Mouse (Mus musculus): ENCODE data around the gene Ttc28.

The Ttc28 gene

GRCm38 (mm10) chr5:111163377-111163776 lies 283.8 kb downstream of the Ttc28 start:
- DNase-seq (ENCODE audit: low spot score in 2 of 2), result no peak

GRCm38 (mm10) chr5:111164348-111164920 lies 284.8 kb downstream of the Ttc28 start:
- no peak for DNase-seq (ENCODE audit: low spot score in 2 of 2)

- no peak for DNase-seq (ENCODE audit: low spot score in 2 of 2)
Measured at GRCm38 (mm10) chr5:111170383-111170782, 290.8 kb downstream of the Ttc28 start.

DNA sequence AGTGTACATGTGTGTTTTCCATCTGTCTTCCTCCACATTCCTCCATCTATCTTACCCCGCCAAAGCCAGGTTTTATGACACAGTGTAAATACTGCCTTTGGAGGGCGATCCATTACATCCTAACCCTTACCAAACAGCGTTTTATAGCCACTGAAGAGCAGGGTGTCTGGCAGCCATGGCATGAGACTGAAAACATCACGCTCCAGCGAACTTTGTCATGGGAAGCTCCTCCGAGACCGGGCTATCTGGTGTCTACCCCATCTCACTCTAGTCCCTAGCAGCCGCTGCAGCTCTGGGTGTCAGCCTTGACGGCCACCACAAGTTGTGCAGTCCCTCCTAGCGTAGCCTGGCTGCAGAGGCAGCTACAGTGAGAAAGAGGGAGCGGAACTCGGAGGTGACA lies 295.8 kb downstream of the Ttc28 start:
- DNase-seq (ENCODE audit: low spot score in 2 of 2), result no peak

DNA sequence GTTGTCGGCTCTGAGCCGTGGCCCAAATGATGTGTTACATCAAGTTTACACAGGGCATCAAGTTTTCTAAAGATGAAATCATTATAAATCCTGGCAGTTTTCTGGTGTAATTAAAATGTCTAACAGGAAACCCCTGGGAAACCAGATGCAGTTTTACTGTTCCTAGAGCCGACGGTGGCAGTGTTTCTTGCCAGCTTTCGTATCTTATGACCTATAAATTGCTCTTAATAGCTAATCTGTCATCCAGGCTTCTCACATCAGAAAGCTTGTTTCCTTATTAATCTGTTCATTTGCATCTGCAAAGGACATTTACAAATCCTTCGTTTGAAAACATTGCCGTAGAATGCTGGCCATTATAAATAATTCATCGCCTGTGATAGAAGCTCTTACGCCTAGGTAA lies 296.2 kb downstream of the Ttc28 start:
- DNase-seq (ENCODE audit: low spot score in 2 of 2), result no peak

GRCm38 (mm10) chr5:111176441-111176840 lies 296.8 kb downstream of the Ttc28 start:
- peak; percentile 28 to 32 for DNase-seq (ENCODE audit: low spot score in 2 of 2)

DNA sequence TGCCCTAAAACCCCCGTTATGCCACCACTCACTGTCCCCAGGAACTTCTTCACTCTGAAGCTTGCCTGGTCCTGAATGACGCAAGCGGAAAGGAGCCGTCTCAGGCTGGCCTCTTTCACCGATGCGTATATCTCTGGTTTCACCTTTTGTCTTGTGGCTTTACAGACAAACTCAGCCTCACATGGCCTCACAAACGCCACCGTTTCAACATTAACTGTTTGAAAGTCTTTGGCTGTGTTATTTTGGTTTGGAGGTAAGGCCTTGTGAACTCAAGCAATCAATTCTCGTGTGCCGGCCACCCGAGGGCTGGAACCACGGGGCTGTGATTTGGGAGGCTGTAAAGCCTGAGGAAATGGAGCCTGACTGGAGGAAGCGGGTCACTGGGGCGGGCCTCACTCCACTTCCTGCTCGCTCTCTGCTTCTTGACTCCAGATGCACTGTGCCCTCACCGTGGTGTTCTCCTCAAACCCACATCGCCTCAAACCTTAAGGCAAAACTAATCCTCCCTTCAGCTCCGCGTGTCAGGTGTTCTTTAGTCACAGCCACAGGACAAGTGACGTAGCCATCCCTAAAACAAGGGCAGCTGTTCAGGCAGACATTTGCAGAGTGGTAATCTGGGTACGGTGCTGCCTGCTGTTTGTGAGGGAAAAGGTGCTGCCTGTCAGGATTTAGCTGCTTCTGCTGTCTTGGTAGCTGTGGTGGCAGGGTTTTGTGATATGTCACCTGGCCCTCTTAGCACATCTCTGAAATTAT lies 298.9 kb downstream of the Ttc28 start:
- peak; percentile 73 to 77 for DNase-seq (ENCODE audit: low spot score in 2 of 2)

DNA sequence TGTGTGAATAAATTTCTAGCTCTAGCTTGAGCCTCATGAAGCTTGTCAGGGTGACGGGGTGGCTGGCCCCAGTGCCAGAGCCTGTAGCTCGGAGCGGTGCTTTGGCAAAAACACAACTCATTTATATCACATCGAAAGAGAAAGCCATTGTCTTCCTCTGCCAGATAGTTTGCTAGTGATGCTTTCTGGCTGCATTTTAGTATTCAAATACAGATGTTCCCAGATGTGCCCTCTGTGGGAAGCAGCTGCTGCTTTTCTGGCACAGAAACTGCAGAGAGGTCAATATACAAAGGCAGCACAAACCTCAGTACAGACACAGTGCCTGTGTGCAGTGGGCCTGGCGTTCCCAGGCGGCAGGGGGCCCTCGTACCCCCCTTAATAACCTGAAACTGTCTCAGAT lies 300.0 kb downstream of the Ttc28 start:
- DNase-seq (ENCODE audit: low spot score in 2 of 2), result no peak

- no peak for DNase-seq (ENCODE audit: low spot score in 2 of 2)
Measured at GRCm38 (mm10) chr5:111180091-111181053, 300.8 kb downstream of the Ttc28 start.

GRCm38 (mm10) chr5:111181204-111181912 lies 301.8 kb downstream of the Ttc28 start:
- DNase-seq (ENCODE audit: low spot score in 2 of 2), result no peak

- DNase-seq (ENCODE audit: low spot score in 2 of 2), result no peak
Measured at GRCm38 (mm10) chr5:111186600-111186999, 307.0 kb downstream of the Ttc28 start.

DNA sequence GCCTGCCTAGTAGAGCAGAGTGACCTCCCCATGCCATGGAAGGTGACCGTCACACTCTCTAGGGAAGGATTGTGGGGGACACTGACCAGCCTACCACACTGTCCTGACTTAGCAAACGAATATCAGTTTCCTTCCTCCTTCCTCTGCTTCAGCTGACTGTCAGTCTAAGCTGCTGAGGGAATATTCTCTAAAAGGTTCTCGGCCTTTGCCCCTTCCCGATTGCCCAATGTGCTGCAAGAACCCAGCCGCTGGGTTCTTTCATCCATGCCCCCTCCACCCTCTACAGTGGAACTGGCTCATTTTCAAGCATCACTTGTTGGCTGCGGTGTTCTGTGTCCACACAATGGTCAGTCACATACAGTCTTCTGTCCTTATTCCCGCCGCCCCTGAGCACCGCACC lies 312.4 kb downstream of the Ttc28 start:
- DNase-seq (ENCODE audit: low spot score in 2 of 2), result no peak

DNA sequence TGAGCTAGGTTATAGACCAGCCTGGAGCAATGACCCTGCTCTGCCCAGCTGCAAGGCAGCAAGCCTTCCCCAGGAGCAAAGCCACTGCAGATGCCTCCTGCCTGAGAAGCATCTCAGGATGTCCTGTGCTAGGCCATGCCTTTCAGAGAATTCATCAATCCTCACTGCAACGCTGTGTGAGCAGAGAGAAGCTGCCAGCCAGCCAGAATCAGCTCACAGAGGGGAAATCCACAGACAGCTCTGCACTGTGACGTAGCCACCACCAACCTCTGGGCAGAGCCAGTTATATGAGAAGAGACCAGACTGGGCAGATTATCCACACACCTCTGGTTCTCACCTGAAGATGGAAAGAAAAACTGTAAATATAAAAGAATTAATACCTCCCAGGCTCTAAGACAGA lies 315.2 kb downstream of the Ttc28 start:
- no peak for DNase-seq (ENCODE audit: low spot score in 2 of 2)

DNA sequence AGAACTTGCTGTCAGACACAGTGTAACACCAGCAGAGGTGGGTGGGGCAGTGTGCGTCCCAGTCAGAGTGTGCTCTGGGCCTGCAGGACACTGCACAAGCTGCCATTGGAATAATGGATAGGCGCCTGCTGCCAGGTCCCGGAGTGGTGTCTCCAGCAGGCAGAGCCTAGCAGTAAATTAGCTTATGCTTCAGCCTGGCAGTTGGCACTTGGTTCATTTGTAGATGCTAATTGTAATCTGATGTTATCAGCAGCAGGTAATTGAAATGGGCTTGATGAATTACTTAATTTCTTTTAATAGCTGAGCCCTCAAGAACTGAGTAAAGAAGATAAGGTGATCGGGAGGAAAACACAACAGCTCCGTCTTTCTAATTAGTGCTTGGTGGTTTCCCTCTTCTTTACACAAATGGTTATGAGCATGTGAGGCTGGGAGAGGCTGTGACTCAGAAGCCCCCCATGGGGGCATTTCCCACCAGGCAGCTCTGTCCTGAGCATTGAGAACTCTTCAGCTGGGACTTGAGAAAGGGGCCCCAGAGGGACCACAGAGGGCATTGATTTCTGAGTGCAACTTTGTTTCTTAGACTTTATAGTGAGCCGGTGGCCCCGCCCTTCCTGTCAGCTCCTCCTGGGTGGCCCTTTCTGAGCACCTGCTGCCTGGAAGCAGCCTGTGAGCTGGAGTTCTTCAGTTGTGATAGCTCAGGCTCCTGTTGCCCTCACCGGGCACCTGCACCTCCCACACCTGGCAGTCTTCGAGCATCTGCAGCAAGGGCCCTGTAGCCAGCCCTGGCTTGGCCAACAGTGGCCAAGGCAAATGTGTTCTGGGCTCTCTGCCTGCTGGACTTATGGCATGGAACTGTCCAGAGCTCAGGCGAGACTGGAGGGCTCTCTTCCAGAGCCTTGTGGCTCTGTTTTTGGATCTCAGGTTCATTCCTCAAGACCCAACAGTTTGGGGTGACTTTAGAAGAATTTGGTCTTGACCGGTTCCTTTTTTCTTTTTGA lies 316.2 kb downstream of the Ttc28 start:
- peak; percentile 40 to 53 for DNase-seq (ENCODE audit: low spot score in 2 of 2)

DNA sequence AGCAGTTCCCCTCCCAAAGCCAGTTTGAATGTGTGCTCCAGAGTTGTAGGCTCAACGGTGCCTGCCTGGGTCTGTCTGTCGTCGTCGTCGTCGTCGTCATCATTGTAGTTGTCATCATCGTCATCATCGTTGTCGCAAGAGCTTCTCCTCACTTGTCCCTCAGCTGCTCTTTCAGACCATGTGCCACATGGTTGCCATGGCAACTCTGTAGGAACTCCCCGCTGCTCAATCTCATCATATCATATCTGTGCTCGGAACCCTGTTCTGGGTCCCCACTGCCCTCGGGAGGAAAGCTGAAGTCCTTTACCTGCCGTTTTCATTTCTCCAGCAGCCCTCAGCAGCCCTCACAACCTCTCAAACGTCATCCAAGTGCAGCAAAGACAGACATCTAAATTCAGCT lies 318.1 kb downstream of the Ttc28 start:
- no peak for DNase-seq (ENCODE audit: low spot score in 2 of 2)

DNA sequence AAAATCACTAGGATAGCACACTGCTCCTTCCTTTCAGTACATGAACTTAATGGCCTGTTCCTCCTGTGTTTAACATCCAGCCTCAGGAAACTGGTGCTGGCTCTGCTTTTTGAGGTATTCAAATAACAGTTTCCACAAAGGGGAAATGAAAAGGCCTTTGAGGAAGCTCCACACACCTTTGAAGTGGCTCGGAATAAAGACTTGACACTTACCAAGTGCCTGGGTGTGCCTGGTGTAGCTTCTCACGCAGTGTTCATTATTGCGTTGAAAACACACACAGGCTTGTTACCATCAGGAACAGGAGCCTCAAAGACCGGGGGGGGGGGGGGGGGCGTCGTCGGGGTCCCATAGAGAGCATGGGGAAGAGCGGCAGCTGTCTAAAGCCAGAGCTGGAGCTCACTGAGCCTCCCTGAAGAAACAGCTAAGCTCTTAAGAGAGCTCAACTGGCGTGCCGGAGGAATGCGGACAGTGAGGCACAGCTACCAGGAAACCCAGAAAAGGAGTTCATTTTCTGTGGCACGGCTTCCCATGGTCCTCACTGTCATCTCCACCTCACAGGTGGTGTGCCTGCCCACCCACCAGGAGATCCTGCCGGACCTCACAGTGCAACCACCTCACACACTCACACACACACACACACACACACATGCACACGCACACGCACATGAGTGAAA lies 320.7 kb downstream of the Ttc28 start:
- peak in 1 of 2 experiments; percentile 30 for DNase-seq (ENCODE audit: low spot score in 2 of 2)

- no peak for DNase-seq (ENCODE audit: low spot score in 2 of 2)
Measured at GRCm38 (mm10) chr5:111200915-111201610, 321.5 kb downstream of the Ttc28 start.

- no peak for DNase-seq (ENCODE audit: low spot score in 2 of 2)
Measured at GRCm38 (mm10) chr5:111204221-111204620, 324.6 kb downstream of the Ttc28 start.

DNA sequence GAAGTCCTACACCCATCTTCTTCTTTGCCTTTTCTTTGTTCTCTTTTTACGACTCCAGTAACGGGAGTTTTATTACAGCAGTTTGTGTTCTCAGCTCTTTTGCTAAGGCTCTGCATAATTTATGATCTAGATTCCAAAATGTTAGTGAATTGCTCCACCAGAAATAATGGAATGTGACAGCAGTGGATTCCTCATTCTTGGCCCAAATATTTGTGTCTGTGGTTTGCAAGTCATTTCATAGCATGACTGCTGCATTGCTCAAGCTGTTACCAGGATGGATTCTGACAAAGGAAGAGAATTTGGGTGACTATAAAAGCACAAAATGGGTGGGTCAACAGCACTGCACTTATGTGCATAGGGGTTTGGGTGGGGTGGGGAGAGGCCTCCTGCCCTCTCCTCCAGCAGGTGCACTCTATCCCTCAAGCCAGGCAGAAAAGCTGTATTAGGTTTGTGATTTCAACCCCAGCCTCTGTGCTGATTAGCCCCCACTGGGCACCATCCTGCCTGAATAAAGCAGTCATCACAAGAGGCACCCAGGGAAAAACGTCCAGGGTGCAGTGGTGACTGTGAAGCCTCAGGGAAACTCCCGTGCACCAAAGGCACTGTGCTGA lies 325.5 kb downstream of the Ttc28 start:
- no peak for DNase-seq (ENCODE audit: low spot score in 2 of 2)

All from thymus, postnatal 10 days (tissue).